Mouse (Mus musculus): Measurements from ENCODE around the gene Alpk1.

Alpk1 gene

DNA sequence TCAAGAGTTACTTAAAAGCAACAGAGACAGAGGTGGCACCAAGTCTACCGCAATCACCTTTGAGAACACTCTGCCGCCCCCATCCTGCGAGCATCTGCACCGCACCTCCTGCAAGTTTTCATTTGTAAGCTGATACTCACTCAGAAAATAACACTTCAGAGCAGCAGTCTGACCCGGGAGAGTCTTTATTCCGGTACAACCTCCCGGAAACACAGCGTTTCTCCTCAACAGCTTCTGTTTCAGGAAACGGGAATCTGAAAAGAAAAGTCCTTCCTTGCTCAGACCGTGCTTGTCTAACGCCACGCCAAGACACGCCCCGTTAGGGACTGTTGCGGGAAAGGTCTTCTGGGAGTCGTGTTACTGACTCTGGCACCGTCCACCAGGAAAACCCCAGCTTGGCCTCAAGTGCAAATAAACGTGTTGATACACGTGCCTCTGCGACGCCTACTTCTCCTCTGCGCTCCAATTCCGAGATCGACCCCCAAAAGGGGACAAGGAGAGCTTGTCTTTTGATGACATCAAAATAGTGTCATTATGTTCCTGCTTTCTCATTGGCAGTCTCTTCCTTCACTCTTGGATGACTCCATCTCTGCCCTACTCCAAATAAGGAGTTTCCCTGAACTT lies at the start of gene Alpk1:
Alpk1 (minus strand) TSS at position 507 of the 624 bp plus-strand sequence.
- DNase-seq (ENCODE audit: low spot score), result peak; percentile 52

DNA sequence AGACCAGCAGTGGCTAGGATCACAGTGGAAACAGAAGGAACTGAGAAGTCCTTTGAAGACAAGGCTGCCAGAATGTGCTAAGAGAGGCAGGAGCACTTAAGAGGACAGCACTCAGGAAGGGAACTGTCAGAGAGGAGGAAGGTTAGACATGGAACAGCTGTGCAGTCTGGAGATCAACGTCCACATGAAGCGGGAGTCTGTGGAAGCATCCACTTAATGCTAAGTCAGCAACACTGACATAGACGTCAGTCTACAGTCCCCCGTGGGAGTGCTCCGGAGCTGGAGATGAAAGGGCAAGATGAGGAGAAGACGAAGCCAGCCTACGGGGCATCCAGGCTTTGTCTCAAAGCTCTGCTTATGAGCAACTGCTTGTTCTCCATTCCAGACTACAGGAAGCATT lies 46.8 kb upstream of the Alpk1 start:
- DNase-seq (ENCODE audit: low spot score), result no peak

DNA sequence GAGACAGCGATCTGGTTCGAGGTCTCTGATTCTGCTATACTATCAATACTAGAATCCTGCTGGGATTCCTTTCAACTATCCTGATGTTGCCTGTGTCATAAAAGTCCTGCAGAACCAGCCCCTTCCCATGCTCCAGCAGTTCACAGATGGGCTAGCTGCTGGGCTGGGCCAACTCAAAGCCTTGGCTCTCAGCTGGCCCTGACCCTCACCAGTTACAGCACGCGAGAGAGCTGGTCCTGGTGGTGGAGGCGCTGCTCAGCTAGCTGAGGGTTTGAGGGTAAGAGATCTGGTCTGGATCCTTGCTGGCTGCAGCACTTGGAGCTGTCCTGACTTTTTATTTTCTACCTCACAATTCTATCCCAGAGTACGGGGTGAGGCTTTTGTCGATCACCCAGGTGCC lies 46.2 kb upstream of the Alpk1 start:
- no peak for DNase-seq (ENCODE audit: low spot score)

DNA sequence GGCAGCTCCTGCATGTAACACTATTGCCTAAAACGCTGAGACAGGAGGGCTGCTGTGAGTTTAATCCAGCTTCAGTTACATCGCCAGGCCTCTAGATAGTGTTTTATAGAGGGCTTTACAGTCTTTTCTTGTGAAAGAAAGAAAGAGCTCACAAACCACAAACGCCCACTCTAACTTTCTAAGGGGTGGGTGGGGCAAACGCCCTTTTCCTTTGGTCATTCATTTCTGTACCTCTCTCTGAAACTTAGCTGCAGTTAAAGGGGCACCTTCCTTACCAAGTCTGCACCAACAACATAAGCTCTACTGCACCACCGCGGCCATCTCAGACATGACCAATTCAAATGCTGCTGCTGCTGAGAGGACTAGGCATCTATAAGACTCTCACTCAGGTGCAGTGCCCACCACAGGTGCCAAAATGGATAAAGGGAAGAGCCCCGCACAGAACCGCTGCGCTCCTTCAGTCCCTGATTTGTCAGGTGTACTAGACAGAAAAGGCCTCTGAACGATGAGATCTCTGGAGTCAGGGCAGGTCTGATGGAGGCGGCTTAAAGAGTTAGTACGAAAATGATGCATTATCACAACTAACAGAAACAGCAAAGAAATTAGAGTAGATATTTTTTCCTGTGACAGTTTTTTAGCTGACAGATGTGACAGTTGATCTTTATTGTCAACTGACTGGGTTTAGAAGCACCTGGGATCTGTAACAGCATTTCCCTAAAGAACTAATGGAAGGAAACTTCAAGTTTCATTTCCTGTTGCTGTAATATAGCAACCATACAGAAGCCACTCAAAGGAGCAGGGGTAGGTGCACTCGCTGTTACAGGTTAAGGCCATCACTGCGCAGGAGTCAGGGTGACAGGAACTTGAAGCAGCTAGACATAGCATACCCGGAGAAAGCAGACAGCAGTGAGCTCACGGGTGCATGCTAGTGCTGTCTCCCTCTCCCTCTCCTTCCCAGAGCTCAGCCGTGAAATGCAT lies 43.8 kb upstream of the Alpk1 start:
- no peak for DNase-seq (ENCODE audit: low spot score)

DNA sequence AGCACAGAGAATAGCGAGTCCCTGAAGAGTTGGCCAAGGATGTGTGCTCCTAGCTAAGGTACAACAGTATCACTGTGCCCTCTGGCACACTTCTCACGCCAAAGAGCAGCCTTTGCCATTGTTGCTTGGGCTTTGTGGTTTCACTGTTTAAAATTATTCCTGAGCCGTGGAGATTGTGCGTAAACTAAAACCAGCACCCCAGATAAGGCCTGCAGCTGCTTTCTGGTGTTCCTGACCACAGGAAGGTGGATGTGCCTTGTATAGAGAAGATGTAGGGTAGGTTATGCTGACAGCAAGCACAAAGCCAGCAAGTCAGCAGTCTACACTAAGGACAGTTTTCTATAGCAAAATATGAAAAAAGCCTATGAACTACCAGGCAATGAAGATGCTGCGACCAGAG lies 40.9 kb upstream of the Alpk1 start:
- DNase-seq (ENCODE audit: low spot score), result no peak

DNA sequence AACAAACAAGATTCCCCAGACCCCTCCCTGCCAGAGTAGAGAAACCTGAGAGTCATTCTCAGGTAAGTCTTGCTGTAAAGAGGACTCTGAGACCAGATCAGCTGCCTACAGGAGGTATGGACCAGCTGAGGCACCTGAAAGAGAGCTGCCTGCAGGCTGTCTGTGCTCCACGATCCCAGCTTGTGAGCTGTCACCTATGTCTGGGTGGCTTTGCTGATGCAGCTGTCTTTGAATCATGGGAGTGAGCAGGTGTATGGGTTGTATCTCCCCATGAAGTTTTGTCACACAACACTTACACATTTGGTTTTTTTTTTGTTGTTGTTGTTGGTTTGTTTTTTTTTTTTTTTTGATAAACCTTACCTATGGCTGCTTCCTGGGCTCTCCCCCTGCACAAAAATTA lies 40.1 kb upstream of the Alpk1 start:
- DNase-seq (ENCODE audit: low spot score), result no peak

DNA sequence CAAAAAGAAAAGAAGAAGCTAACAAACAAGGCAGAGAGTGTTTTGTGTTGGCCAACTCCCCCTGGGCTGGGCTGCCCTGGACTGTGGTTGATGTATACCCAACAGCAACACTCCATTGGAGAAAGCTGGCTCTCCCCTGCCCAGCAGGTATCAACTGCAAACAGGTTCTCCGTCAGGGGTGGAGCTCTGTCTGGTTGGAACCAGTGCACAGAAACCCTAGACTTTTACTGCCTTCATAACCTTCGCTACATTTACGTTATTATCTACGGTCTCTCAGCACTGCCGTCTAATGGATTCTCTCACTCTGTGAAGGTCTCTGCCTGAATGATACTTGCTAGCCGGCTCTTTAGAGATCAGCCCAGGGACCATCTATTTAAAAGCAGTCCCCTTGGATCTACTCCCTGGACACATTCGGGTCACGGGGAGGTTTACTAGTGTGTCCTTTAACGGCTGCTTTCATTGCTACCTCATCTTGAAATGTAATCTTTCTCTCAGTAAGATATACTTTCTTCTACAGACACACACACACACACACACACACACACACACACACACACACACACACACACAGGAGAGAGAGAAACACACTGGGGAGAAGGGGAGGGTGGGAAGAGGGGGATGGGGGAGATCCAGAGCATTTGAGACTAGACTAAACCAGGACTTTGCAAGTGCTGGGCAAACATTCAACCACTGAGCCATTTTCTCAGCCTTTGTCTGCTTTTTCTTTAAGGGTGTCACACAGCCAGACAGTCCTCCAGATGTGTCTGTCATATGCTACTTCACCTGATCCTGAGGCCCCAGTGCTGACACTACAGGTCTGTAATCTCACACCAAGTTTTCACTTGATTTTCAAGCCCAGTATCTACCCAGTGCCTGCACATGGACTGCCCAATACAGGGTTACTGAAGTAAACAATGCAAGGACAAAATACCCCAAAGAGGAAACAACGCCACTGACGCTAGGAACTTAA lies 38.7 kb upstream of the Alpk1 start:
- DNase-seq (ENCODE audit: low spot score), result no peak

DNA sequence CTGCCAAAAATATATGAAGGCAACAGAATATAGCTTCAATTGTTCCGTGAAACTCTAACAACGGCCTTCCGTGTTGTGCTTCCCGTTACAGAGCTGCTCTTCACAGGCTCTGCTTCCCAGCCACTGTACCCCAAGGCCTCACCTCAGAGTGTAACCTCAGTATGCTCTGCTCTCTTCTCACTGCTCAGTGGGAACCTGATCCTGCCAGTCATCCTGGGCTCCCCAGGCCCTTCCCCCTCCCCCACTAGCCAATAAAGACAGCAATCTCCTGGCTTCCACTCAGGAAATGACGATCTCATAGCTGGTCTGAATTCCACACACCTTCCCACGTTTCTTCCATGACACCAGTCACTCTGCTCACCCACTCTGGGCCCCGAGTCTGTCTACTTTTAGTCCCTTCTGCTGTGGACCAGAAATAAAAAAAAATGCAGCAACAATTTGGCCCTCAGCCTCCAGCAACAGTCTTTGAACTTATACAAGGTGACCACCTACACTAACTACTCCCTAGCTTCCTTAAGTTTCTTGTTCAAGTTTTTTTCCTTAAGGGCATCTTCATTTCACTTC lies 36.9 kb upstream of the Alpk1 start:
- DNase-seq (ENCODE audit: low spot score), result no peak

DNA sequence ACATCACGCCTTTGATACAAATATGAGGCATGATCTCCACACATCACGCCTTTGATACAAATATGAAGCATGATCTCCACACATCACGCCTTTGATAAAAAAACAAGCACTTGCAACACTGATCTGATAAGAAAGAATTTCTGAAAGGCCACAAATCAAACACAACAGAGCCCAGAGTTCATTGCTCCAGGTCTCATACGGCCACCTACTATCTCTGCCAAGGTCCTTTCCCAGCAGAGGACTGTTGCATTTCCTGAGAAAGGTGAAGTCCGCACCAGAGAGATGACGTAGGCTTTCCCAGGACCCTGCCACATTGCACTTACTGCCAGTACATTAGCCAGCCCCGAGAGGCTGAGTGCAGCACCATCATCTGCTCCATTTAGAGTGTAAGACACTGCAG lies 28.8 kb upstream of the Alpk1 start:
- DNase-seq (ENCODE audit: low spot score), result no peak

DNA sequence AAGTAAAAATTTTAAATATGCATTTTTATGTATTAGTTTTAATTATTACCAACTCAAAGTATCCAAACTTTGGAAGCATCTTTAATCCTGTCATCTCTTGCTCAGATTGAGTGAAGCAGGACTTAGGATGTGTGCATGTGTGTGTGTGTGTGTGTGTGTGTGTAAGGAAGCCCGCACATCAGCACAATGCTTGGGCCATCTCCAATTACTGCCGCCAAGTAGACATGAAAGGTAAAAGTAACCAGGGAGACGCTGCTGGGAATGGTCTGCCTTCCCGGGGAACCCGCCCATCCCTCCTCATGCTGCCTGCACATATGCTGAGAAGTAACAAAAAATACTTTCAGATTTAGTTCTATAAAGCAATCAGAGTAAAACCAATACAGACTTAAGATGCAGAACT lies 27.5 kb upstream of the Alpk1 start:
- DNase-seq (ENCODE audit: low spot score), result no peak

DNA sequence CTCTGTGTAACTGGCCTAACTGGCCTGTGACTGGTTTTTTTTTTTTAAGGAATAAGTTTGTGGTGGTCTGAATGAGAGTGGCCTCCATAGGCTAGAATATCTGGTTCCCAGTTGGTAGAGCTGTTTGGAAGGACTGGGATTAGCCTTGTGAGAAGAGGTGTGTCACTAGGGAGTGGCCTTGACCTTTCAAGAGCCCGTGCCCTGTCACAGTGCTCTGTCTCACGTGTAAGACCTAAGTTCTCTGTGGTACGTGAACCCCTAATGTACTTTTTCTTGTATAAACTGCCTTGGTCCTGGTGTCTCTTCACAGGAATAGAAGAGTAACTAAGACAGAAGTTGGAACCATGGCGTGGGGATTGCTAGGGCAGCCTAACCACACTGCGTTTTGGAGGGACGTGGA lies 25.7 kb upstream of the Alpk1 start:
- DNase-seq (ENCODE audit: low spot score), result no peak

DNA sequence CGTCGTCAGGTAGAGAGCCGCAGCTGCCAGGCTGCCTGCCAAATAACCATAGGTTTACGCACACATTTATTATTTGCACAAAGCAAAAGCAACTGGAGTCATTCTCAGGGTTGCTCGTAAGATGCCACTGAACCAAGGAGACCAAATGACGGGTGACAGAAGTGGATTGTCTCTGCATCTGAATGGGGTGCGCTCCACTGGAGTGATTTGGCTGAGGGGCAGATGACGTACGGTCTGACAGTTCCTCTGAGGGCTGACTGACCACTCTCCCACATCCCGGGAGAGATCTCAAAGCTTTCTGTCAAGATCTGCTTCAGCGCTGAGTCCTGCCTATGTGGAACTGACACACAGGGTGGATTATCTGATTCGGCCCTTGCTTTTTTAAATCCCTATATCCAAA lies 24.7 kb upstream of the Alpk1 start:
- DNase-seq (ENCODE audit: low spot score), result no peak

DNA sequence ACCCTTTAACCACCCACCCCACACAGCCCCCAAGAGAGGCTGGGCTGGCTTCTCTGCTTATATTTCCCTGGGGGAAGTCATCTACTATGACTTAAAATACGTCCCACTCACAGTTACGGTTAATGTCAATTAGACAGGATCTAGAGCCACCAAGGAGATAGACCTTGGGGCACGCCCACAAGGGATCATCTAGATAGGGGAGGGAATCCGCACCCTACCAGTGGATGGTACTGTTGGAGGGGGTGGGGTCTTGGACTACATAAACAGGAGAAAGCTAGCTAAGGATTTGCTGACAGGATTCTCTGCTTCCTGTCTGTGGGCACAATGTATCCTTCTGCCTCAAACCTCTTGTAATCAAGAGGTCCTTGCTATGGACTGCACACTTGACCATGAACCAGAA lies 24.1 kb upstream of the Alpk1 start:
- DNase-seq (ENCODE audit: low spot score), result no peak

DNA sequence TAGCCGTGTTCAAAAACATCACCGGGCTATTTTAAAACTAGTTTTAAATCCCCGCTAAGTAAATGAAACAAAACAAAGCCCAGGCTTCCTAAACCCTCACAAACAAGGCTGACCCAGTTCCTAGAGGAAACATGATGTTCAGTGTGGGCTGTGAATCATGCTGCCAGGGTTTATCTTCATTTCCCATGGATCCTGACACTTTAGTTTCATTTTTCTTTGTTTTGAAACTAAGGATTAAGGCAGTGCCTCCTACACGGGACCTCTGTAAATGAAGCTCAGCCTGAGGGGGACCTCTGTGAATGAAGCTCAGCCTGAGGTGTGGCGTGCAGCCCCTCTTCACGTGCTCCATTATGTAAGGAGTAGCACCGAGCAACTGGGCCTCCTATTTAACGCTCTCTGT lies 22.5 kb upstream of the Alpk1 start:
- DNase-seq (ENCODE audit: low spot score), result no peak

DNA sequence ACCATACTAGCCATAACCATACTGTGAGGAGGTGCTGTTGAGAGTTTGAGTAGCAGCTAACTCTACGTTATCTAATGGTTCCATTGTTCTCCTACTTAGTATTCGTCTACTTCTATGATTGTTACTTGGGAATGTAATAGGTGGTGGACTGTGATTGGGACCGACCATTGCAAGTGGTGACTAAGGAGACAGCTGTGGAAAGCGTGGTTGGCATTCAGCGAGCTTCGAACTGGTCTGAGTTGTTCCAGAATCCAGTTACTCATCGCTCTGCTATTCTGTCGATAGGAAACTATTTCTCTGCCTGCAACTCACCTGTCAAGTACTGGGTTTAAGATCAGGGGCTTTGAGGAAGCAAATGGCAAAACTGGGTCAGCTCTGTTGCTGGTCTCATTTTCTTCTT lies 20.8 kb upstream of the Alpk1 start:
- DNase-seq (ENCODE audit: low spot score), result no peak

DNA sequence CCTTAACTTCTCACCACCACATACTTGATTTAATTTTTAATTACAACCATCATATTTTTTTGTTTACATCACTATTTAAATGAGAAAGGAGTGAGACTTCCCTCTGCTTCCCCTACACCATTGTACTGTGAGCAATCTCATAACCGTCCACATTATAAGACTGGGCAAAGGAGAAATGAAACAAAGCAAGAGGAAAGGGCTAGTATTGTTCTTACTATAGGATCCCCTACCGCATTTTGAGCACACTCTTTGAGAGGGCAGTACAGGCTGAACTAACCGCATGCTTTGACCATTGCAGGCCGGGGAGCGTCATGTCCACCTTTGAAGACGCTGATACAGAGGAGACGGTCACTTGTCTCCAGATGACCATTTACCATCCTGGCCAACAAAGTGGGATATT lies 15.9 kb upstream of the Alpk1 start:
- DNase-seq (ENCODE audit: low spot score), result no peak

DNA sequence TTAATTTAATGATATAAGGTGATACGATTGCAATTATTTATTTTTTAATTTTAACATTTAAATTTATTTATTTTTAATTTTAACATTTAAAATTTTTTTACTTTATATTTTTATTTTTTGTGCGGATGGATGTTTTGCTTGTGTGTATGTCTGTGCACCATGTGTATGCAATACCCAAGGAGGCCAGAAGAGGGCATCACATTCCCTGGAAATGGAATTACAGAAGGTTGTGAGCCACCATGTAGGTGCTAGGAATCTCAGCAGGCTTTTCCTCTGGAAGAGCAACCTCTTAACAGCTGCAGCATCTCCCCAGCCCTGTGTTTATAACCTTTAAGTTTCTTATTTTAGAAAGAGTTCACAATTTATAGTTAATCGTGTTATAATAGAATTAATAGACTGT lies 15.4 kb upstream of the Alpk1 start:
- no peak for DNase-seq (ENCODE audit: low spot score)

DNA sequence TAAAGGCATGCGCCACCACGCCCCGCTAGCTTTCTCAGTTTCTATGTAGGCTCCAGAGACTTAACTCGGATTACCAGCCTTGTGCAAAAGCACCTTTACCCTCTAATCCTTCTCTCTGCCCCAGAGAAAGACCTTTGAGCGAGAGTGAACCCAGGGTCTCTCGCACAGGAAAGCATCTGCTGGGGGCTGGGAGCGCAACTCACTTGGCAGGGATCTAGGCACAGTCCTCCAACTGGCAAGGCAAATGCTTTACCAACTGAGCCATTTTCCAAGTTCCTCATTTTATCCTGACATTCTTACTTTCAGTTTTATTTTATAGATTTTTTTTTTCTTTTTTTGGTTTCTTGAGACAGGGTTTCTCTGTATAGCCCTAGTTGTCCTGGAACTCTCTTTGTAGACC lies 12.7 kb upstream of the Alpk1 start:
- DNase-seq (ENCODE audit: low spot score), result peak; percentile 26

DNA sequence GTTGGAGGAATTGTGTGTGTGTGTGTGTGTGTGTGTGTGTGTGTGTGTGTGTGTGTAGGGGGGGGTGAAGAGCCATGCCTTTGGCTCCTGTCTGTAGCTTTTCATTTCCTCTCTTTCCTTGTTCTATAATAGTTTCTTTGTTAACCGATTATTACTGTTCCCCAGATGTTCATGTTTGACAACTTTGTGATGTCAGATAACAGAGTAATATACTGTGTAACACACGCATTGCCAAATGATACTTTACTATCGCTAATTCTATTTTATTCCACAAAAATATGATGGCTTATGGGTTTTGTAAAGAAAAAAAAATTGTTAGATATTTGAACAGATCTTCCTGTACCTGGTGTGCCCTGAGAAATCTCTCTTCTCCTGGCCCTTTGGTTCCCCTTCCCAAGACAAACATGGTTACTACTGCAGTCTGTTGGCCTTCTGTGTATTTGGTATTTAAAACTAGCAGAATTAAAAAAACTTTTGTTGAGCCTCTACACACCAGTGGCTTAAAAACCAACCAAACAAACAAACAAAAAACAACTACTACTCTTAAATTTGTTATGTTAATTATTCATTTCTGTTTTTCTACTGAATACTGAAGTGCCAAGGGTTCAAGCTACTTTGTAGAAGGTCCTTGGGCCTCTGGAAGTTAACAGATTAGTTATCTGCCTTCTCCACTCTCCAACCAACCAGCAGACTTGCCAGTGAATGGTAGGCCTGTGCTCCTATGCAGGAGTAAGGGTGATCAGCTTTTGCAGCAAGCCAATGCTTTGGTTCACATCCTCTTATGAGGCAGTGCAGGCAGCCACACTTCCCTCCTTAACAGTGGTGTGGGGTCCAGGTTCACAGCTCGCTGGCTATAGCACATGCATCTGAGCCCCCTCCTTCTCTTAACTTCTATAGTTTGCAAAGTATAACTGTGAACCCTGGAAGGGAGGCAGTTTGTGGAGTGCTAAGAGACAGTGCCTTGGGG lies 11.6 kb upstream of the Alpk1 start:
- DNase-seq (ENCODE audit: low spot score), result no peak

DNA sequence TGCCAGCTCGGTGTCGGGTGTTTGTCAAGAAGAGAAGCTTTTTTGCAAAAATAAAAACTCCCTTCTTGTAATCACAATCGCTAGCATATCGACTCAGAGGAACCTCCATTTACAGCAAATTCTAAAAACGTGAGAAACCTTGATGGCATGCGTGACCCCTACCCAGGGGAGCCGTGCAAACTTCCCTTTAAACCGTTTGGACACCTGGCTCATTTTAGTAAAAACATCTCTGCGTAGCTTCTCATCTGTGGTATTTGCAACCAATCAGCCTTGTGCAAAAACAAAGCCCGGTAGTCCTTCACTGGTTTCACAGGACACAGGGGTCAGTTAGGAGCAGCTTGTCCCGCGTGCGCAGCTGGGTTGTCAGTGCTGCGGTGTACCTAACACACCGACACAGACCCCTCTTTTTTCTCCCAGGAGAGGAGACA lies 10.7 kb upstream of the Alpk1 start:
- DNase-seq (ENCODE audit: low spot score), result no peak
